Mouse (Mus musculus) thymus, postnatal 4 days (tissue): ENCODE results near the gene Cachd1.
A peak's percentile ranks its signal among the peaks of the same experiment; 100 is the strongest.

Experiments used
- DNase-seq: peaks from one replicate; pipeline ENCODE4 v3.0.0; 2021

The Cachd1 gene

DNA sequence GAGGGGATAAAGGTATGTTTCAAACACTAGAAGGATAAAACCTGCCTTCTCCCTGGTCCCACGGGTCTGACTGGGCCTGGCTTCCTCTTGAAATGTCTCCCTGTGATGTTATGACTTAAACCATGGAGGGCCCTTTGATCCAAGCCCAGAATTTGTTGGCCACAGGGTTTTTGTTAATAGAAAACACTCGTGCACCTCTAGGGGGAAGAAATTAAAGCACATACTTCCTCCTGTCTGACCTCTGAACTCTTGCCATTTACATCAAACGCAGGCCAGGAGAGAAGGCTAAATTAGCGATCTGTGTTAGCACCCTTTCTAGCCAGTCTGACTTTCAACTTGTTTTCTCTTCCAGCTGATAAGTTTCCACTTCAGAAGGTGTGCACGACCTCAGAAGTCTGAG is 19.0 kb downstream of the Cachd1 start:
- no peak for DNase-seq

DNA sequence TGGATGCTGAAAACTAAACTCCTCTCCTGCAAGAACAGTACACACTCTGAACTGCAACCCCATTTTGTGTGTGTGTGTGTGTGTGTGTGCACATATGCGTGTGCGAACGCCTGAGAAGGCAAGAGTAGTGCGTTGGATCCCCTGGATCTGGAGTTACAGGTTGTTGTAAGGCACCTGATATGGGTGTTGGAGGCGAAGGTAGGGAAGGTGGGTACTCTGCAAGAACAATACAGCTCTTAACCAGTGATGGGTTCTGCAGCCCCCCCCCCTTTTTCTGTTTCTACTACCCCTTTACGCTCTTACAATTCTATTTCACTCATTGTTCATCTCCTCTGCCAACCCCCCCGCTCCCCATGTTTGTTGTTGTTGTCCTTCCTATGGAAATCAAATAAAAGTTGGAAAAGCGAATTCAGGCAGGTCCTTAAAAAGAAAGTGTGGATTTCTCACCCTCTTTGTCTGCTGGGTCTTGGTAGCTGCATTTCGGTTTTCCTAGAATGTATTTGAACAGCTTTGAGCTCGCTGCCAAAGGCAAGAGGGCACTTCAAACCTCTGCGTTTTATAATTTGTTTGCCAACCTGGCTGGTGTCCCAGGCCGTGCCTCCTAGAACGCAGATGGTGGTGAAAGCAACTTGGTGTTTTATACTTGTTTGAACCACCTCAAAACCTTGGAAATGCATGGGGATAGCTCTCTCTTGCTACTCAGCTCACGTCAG is 24.4 kb downstream of the Cachd1 start:
- no peak for DNase-seq

DNA sequence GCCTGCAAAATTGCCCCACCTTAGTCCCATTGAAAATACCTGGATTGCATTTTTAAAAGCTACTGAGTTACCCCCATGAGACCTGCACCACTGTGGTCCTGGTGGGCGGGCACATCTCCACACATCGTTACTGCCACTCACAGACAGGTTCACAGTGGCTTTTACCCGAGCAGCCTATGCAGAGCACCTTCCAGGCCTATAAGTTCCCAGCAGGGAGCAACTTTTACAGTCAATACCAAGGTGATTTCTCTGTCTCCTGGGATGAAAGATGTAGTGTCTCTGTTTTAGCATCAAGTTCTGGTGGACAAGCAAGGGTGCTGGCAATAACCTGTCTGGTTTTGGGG is 24.9 kb downstream of the Cachd1 start:
- DNase-seq, result no peak

DNA sequence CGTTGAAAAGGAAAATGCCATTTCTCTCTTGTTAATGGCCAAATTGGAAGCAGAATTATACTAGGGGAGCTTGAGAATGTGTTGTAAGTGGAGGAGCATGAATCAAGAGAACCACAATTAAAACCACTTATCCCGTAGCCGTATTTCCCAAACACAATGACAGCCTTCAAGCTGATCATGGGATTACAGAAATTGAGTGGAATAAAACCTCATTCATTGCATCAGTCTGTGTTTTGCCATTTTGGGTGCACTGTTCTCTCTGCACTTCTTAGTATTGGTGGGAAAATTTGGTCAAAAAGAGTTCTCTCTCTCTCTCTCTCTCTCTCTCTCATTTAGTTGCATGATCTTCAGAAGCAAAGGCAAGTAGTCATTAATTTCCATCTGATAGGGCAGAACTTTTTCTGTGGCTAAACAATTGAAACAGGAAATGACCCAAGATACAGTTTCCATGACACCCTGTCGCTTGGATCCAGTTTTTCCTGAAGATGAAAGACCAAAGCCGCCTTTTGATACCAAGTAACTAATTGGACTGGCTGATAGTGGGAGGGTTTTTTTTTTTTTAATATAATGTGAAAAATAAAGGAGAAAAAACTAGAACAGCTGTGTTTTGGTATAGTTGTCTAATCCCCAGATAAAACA is 34.7 kb downstream of the Cachd1 start:
- DNase-seq, result no peak

DNA sequence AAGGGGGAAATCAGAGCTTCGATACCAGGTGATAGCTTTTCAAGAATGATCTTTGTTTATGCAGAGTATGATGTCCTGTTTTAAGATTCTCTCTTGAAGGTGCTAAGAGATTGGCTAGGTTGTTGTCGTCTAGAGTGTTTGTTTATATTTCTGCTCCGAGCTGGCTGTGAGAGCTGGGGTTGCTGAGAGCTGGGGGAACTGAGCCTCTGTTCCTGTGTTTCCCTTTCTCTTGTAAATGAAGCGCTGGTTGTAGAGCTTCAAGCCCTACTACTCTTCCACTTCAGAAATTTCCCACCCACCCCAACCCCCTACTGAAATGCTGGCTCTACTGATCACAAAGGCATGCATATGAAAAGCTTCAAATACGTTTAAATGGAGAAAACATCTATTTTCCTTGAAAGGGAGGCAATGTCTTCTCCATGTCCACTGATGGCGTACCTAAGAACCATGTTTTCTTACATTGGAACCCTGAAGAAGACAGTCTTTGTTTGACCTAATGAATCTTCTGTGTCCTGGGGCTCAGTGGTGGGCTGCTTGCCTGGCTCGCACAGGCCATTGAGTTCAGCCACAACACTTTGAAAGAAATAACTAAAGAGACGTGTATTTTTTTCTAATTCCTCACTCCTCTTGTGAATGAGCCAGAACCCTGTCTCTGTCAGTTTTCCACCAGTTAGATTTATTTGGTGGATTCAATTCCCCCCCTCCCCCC is 35.5 kb downstream of the Cachd1 start:
- no peak for DNase-seq

DNA sequence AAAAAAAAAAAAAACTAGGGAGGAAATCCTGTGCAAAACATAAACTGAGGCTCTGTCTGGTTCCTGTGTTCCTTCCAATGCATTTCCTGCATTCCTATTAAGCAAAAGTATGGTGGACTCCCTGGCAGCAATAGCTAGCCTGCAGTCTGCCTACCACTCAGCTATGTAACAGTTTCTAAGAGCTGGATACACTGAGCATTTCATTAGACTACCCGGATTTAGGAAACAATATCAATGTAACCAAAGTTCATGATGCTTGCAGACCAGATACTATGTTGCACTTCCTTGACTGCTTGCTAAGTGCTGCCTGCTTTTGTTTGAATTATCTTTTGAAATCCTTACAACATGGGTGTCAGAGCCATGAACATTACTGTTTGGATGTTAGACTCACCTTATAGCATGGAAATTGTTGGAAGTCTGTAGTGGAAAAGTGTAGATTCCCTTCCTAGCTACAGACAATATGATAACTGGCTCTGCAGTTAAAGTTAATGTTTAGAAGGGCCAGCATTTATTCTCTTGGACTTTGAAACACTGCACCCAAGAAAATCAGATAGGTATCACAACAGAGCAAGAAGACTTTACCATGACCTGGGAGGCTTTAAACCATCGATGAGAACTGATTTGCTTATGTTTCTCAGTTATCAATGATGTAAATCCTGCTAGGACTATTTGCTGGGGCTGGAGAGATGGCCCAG is 37.4 kb downstream of the Cachd1 start:
- no peak for DNase-seq

DNA sequence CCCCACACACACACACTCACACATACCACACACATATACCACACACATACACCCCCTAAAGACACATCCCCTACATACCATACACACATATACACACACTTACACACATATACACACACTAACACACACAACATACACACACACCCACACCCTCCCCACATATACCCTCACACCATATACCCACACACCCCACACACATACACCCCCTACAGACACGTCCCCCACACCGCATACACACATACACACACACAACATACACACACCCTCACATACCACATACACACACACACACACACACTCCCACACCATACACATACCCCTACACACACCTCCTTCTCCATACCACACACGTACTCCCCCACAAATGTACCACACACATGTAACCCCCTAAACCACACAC is 42.8 kb downstream of the Cachd1 start:
- DNase-seq, result no peak

DNA sequence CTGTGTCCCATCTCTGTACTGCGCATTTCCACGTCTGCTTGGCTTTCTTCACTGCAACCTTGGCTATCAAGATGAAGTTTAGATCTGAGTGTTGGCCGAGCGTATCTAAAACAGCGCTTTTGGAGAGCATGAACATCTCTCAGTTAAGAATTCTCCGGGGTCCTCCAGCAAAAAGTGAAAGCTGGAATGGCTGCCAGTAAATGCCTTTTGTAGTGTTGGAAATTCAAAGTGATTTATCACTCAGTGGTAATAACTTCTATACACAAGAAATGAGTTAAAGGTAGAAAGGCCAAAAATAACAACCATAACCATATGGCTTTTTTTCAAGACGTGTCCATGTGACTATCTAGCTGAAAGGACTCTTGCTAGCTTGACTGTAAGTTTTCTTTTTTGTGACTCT is 46.1 kb downstream of the Cachd1 start:
- no peak for DNase-seq

DNA sequence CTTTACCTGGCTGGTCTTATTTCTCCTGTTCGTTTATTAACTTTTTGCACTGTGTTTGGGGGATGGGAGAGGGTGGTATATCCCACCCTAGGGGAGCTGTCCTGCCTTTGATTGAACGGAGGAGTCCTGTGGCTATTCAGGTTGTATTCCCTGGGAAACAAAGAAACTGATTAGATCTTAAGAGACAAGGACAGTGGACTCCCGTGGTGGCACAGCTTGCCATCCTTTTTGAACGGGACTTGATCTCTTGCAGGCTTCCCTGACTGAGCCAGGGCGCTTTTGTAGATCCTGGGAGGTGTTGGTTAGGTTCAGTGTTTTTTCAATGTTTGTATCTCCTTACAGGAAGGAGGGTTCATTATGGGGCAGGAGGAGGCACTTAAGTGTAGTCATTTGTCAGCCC is 50.9 kb downstream of the Cachd1 start:
- no peak for DNase-seq

DNA sequence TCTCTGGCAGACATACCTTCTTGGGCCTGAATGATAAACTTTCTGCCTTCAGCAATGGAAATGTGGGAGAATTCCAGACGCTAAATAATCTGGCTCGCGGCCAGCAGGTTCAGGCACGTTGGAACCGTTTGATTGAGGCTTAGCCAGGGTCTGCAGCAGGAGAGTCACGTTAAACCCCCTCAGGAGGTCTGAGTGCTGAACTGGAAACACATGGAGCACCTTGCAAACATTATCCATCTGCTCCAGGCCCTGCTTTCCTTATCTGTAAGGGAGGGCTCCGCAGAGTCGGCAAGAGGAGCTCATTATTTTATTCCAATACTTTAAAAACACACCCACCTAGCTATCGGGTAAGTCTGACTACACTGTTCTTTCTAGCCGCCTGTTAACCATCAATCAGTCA is 52.3 kb downstream of the Cachd1 start:
- DNase-seq, result no peak

DNA sequence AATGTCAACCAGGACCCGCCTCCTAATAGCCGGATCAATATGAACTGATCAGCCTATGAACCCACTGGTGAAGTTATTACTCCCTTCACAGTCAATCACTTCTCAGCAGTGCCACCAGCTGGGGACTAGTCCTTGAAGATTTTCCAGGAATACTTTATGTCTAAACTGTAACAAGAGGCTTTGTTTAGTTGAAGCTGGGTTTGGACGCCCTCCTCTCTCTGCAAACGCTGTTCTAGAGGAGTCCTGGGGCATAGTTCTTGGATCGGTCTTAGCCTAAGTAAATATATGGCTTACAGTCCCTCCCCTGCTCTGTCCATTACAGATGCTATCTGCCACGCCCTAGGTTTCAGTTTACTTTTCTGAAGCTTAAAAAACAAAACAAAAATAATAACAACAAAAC is 60.7 kb downstream of the Cachd1 start:
- no peak for DNase-seq

DNA sequence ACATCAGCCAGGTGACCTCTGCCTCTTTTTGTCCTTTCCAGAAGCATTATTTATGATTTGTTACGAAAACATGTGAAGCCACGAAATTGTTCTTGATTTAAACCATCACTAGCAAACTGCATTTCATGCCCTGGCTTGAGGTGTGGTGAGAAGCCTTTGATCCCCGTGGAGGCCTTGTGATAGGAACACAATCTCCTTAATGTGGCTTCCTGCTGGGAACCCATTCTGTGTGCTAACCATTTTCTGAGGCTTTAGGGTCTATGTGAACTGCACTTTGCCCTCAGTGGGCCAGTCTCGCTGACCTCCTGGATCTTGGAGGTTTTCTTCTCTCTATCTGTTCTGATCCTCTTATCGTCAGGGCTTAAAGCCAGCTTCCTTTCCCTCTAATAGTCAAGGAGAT is 66.2 kb downstream of the Cachd1 start:
- DNase-seq, result no peak

DNA sequence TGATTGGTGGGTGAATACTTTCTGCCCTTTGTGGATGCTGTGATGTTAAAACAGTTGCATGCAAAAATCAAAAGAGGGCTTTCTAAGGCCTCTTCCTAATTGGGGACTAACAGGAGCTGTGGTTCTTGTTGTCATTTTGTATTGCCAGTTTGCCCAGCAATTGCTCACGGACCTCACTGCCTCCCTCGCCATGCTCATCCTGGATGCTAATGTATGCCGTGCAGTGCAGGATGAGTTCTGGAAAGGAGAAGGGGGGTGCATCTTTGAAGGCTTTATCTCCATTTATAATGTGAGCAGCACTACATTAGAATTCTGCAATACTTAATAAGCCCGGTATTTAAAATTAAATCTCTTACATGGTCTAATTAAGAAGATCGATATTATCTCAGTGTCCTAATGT is 66.6 kb downstream of the Cachd1 start:
- DNase-seq, result no peak

DNA sequence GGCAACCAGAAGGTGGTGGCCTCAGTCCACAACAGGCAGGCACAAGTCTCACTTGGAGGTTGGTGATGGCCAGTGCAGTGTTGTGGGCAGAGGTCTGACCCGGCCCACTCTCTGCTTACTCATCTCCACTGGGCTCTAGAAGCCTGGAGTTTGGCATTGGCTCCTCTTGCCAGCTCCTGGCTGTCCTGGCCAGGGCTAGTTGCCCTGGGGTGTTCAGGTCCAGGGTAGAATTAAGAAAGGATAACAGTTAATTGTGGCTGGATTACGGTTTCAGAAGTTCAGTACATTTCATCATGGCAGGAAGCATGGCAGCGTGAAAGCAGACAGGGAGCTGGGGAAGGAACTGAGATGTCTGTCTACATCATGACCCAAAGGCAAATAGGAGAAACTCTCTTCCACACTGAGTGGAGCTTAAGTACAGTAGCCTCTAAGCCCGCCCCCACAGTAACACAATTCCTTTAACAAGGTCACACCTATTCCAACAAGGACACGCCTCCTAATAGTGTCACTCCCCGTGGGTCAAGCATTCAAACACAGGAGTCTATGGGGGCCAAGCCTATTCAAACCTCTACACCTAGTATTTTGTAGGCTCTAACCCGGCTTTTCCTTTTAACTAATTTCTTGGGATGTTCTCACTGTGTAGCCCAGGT is 74.5 kb downstream of the Cachd1 start:
- no peak for DNase-seq

DNA sequence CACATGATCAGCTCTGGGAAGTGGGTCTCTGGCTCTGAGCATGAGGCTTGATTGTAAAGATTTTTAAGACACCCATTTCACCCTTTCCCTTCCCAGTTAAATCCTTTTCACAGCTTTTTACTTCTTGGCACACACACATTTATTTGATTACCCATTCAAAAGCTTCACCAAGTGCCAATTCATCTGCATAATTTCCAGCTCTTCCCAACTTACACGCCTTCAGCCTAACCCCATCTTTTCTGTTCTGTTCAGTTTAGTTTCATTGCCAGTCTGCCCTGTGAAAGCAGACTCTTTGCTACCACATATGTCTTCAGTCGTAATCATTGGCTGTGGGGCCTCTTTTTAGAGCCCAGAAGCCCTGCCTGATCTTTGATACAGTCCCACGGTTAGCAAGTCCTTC is 76.0 kb downstream of the Cachd1 start:
- DNase-seq, result no peak

DNA sequence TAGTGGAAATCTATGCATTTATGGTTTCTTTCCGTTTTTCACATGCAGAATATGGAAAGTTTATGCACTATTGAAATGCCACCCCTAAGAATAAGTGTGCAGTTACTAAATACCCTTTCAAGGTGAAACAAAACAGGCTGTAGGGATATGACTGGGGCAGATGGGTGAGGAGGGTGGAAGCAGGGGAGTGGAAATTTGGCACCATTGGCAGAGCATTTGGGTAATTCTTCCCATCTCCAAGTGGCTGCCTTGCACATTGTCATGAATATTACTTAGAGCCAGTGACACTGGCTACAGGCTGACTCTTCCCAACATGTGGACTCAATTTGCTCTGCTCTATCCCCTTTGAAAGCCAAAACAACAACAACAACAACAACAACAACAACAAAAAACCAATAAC is 77.0 kb downstream of the Cachd1 start:
- no peak for DNase-seq

DNA sequence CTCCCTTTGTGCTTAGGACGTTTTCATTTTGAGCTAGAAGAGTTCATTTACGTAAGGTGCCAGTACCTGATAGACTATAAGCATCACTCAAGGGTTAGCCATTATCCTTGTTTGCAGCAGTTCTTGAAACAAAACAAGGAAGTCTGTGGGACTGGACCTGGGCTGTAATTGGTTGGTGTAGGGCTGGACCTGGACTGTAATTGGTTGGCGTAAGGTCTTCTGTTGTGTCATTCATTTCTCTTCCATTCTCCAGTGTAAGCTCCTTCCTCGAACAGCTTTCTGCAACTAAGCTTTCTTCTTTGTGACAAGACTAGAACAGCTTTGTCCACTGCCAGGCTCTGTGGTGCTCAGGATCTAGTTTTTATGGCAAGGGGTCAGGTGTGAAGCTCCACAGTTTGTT is 78.9 kb downstream of the Cachd1 start:
- no peak for DNase-seq

DNA sequence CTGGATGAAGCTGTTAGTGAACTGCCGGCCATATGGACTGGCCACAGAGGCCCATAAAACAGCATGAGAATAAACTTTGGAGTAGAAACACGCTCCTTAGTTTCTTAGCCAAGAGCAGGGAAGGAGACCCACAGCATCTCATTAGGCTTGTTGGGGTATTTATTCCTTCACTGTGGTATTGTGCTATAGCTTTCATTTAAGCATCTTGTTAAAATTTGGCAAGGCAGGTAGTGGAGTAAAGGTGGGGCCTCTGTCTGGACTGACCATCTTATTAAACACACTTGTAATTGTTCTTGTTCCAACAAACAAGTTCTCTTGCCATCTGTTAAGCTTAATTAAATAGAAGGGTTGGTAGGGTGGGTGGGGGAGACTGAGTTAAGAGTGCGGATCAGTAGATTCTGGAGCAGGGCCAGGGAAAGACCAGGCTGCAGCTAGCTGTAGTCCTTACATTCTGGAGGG is 81.0 kb downstream of the Cachd1 start:
- DNase-seq, result no peak

DNA sequence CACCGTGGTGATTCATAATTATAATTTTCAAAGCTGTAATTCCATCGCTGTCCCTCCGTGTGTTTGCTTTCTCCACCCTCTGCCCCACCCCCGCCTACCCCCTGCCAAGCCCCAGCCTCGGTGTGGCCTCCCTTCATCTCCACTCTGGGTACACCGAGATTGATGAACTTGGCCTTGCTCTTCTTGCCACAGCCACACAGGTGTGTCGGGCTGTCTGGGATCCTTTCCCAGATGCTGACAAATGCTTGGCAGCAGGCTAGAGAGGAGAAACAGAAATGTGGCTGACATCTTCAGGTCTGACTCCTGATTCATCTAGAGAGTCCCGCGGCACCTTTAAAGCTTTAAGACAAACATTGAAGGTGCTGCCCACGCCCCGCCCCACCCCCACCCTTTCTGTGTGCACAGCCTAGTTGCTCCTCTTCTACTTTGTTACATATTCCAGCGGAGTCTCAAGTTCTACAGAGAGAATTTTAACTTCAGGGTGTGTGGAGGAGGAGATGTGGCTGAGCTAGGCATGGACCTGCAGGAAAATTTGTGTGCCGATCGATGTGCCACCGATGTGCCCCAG is 87.5 kb downstream of the Cachd1 start:
- DNase-seq, result no peak

DNA sequence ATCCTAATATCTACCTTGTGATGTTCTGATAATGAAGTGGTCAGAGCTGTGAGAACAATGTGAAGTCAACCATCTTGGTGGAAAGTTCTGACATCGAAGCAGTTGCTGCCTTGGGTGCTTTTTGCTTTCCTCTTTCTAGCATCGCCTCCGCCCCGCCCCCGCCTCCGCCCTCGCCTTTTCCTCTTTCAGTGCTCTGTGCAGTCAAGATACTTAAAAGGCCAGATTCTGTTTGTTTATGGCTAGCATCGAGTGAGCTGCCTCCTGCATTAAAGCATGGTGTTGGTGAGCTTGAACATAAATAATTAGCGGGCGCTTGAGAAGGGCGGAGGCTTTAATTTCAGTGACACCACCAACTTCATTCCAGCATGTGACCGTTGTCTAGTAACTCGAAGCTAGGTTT is 88.9 kb downstream of the Cachd1 start:
- DNase-seq, result peak; percentile 29

DNA sequence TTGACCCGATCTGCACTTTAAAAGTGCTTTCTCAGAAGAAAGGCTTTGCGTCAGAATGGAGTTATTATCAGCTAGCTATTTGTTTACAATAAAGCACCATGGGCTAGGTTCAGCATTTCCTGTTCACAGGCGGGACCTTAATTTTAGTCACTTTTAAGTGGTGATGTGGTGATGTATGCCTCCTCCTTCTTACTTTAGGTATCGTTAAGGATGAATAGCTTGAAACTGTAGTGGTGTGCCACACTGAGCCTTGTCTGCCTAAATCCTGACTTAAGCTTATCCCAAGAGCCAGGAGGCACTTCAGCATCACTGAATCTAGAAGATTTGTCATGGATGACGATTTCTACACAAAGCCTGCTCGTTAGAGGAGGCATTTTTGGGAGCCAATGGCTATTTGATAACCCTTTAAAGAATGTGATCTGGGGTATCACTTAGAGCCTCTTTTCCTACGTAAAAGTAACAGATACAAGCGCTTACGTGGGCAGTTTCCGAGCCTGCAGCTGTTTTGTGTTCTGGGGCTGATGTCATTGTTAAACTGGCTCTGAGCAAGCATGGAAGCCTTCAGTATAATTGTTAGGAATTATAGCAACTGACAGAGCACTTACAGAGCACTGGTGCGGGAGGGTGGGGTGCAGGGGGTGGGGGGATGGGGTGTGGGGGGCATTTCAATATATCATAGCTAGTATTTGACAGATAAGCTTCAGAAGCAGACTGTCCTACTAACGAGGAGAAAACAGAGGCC is 89.7 kb downstream of the Cachd1 start:
- DNase-seq, result no peak

DNA sequence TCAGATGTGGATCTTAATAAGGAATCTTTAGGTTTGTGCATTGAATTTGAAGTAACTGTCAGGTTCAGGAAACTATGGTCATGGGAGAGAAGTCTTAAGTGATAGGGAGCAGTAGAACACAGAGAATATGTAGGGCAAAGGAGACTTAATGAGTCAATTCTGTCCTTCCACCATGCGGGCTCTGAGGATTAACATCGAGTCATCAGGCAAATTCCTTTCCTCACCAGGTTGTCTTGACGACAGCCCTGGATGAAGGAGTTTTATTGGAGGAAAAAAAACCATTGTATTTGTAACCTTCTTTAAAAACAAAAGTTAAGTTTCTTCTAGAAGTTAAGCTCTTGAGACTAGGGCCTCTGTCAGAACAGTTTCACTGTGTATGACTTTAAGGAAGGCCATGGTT is 100.9 kb downstream of the Cachd1 start:
- no peak for DNase-seq
